Mouse (Mus musculus) mouse embryonic stem cell (cell line): ENCODE measurements around the gene Cpsf6.

Experiments used
- in situ Hi-C, 2 experiments: fragments of 300-500 bp; cut with MboI; formaldehyde crosslinking; loops; 1 replicate in 1 of 2; 3 replicates in 1 of 2; pipeline ENCODE4 v1.14.3; 2019 to 2020; ENCODE audit warnings: low sequenced_read_pairs in 2 of 2, low pct_unique_long_range_greater_than_20kb in 1 of 2, mixed read lengths in 1 of 2; ENCODE audit not compliant: unreplicated experiment in 1 of 2

Gene Cpsf6

DNA sequence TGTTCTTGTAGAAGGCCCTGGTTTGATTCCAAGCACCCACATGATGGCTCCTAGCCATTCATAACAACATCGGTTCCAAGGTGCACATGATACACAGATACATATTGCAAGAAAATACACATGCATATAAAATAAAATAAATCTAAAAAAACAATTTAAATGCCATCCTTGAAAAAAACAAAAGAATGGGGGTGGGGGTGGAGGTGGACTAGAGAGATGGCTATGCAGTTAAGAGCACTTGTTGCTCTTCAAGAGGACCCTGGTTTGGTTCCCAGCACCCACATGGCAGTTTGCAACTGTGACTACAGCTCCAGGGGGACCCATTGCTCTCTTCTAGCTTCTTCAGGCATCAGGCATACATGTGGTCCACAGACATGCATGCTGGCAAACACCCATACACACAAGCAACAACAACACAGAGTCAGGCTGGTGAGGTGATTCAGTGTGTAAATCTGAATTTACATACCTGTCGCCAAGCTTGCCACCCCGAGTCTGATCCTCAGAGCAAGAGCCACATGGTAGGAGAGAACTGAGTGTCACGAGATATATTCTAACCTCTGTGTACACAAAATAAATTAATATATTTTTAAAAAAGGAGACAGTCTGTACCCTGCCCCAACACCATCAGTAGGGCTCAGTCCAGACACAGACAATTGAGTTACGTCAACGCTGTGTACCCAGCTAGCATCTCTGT is 35.7 kb upstream of the Cpsf6 start:
- in situ Hi-C loops: no loop called here

GRCm38 (mm10) chr10:117414726-117415125 is 34.9 kb upstream of the Cpsf6 start:
- in situ Hi-C loops: no loop called here

DNA sequence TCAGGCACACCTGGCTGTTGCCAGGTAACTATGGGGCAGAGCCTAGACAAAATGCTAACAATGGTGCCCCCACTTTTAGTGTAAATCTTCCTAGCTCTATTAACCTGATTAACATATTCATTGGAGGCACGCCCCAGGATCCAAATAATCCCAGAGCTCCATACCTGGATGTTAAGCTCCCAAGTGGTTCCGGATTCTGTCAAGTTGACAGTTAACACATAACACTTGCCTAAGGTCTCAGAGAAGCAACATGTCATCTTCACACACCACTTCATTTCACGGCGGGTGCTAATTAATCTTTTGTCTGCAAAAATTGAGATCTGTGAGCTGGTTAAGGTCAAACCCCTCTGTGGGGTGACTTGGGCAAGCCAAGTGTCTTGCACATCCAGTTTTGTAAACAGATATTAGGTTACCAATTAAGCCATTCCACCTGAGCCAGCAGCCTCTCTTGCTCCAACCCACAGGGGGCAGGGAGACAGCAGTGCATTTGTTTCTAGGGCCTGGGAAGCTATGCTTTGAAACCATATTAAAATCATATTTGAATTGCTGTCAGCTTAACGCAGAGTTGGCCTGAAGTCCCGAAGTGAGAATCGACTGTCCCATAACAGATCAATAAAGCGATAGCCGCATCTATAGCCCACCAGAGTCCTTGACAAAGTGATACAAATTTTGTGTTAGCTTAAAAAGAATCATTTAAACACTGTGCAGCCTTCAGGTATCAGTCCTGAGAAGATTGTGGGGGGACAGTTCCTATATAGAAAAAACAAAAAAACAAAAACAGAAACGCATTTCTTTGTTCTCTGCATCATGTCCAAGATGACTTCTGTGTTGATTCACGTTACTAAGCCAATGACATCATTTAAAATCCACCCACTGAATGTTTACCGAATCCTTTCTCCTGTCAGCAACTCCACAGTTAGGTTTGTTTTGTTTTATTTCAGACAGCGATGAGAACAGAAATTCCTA is 34.0 kb upstream of the Cpsf6 start:
- in situ Hi-C loops: no loop called here

DNA sequence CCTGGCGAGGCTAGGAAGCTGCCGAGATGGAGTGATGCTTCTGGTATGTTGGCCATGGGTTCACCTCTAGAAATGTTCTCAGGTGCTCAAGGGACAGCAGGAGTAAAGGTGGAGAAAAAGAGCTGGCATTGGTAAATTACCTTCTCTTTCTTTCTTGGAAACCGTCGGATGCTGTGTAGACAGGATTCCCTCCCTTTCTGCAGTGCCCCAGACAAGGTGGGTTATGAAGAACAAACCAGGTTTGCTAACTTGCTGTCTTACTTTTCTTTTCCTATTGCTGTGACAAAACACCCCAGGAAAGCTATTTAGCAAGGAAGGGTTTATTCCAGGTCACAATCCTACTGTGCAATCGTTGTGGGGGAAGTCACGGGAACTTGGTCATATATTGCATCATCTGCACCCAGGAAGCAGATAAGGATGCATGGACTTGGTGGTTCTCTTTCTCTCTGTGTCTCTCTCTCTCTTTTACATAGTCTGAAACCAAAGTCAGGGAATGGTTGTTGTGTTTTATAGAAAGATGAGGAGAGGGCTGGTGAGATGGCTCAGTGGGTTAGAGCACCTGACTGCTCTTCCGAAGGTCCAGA is 32.8 kb upstream of the Cpsf6 start:
- in situ Hi-C loops: no loop called here

DNA sequence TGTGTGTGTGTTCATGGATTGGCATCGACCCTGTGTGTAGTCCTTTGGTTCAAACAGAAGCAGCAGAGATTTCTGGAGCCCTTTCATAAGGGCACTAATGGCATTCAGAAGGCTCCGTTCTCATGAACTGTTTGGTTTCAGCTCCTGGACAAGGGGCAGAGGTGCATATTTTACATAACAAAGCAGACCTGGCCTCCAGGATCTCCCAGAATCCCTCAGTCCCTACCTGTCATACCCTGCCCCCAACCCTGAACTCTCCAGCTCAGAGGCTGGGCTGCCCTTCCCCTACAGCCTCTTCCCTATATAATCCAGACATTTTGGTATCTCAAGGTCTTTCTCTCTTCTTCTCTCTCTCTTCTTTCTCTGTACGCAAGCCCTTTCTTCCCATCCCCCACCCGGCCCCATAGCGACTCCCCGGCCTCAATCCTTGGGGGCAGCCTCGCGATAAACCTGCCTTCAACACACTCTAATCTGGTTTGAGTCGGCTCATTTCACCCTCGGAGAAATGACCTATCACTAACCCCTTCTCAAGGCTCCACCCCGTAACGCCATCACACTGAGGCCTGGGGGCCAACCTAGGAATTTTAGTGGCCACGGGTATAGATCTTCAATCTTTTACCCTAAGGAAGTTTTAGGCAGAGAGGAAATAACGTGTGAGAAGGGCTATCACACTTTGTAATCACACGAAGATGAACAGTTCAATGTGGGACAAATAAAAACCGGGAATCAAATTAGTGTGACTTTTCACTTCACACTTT is 32.1 kb upstream of the Cpsf6 start:
- in situ Hi-C loops: no loop called here

GRCm38 (mm10) chr10:117411131-117411530 is 31.3 kb upstream of the Cpsf6 start:
- in situ Hi-C loops: no loop called here

DNA sequence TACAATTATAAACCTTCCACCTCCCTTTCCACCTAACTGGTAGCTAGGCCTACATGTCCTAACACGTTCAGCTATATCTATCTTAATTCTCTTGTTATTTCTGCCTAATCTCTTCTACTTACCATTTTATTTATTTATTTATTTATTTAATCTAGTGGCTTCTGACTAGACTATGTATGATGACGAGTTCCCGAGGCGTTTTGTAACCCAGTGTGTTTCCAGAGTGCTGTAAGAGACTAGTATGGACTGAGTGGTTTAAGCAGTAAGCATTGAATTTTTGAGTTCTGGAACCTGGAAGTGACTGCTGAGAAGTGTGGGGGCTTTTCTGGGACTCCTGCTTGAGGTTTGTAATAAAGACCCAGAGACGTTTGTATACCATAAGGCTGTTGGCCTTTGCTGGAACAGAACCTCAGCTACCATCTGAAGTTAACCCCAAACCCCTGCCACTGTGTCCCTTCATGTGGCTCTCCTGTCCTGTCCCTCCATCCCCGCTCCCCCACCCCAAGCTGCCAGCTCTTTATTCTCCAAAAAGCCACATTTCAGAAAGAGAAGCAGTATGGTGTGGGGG is 30.8 kb upstream of the Cpsf6 start:
- in situ Hi-C loops: no loop called here

- in situ Hi-C loops: no loop called here
Observed at GRCm38 (mm10) chr10:117409373-117410354, 29.8 kb upstream of the Cpsf6 start.

DNA sequence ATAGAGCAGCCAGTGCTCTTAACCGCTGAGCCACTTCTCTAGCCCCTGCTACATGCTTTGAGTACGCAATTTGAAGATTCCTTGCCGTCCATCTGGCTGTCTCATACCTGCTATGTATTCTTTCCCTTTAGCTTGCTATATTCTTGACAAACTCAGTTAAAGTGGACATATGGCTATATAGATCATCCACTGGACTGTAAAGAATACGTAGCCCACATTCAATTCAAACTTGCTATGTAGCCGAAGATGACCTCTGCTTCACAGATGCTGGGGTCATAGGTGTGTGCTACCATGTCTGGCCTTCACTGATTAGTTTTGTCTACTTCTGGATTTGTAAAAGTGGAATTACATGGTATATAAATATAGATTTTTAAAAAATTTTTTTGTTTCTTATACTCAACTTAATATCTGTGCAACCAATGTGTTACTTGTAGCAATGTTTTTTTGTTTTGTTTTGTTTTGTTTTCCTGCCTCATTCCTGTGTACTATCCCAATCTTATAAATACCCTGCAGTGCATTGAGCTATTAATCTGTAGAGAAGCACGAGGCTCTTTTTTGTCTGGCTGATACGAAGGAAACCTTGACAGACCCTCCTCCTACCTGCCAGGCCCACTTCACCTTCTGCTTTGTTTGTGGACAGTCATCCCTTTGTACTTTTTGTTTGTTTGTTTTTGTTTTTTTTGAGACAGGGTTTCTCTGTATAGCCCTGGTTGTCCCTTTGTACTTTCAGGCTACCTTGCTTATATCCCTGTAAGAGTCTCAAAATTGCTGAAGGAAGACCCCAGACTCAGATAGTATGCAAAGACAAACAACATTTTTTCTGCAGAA is 28.9 kb upstream of the Cpsf6 start:
- in situ Hi-C loops: no loop called here

GRCm38 (mm10) chr10:117407734-117408288 is 28.0 kb upstream of the Cpsf6 start:
- in situ Hi-C loops: no loop called here

- in situ Hi-C loops: no loop called here
Observed at GRCm38 (mm10) chr10:117406843-117407733, 27.3 kb upstream of the Cpsf6 start.

DNA sequence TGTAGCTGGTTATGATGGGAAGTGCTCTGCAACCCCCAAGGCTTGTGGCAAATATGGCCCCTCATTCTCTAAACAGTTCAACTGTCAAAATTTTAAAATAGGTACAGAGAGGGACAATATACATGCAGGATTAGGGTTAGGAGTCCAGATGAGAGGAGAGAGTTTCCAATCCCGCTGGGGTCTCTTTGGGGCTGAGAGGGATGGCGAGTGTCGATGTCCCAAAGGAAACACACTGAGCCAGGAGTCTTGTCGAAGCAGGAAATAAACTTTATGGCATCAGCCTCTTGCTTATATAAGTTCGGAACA is 26.4 kb upstream of the Cpsf6 start:
- in situ Hi-C loops: no loop called here

GRCm38 (mm10) chr10:117405526-117406282 is 25.9 kb upstream of the Cpsf6 start:
- in situ Hi-C loops: no loop called here

DNA sequence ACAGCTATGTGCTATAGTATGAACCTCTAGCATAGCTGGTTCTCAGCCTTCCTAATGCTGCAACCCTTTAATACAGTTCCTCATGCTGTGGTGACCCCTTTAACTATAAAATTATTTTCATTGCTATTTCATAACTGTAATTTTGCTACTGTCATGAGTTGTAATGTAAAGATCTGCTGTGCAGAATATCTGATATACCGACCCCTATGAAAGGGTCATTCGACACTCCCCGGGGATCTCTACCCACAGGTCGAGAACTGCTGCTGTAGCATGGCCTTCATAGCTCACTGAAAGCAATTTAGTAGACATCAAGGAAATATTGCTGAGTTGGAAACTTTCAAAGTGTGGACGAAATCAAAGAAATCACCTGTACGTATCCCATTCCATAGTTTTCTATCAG is 24.6 kb upstream of the Cpsf6 start:
- in situ Hi-C loops: no loop called here

DNA sequence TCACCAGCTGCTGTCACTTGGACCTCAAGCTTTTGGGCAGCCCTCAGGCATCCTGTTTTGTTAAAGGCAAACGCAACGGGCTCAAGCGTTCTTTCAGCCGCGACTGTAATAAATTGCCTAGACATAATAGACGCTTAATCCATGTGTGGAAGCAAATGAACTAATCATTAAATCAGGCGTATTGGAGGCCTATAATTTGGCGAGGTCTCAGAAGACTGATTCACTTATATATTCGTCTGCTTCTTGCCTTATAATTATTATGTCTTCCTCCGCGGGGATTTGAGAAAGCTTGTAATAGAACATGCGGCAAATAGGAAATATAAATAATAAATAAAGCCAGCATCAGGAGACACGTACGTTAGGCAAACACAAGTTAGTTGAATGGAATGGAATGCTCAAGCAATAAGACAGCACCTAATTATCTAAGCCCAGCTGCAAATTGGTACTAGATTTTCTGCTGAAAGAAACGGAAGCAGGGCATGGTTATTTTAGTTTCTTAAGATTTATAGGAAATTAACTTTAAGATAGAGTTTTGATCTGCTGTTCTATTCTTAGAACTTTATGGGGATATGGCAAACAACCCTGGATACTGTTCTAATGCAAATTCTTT is 23.6 kb upstream of the Cpsf6 start:
- in situ Hi-C loops: no loop called here
